Mouse (Mus musculus): ENCODE measurements around the gene Vps13a.

GRCm38 (mm10) chr19:16753151-16753550 lies 27.6 kb downstream of the Vps13a start:
- TF ChIP-seq POLR2A (IDR thresholded peaks at IDR 0.05; ENCODE audit: low read depth, low read length) (no peak), CTCF (IDR thresholded peaks at IDR 0.05; ENCODE audit: borderline replicate concordance, insufficient read depth, low read length) (no peak)

Data from embryonic fibroblast, embryonic 13.5 days (primary cell).